Mouse (Mus musculus) gastrocnemius, postnatal 14 days (tissue): ENCODE results near the gene Cmtm7. TPM values are rescaled to one million over a fixed set of nuclear protein-coding genes. Genes with fewer than 3 reads are reported as not detected.

Experiments used
- DNase-seq: peaks from one replicate; pipeline ENCODE4 v3.0.0; 2021; ENCODE audit warnings: mixed read lengths
- intact Hi-C: fragments of 180-260 bp; cut with DNase I; formaldehyde crosslinking; loops from one replicate; pipeline ENCODE4 v1.15.1; 2025; ENCODE audit warnings: low total_unique reads
- total RNA-seq, 2 experiments: library from RNA; stranded (reverse); gene quantifications; 2 replicates each; pipeline ENCODE4 v1.2.3; 2021

Gene Cmtm7
- total RNA-seq, 2 experiments from 2014 or later = 7.3 to 10.6 TPM

GRCm38 (mm10) chr9:114797329-114798004 lies 15.8 kb upstream of the Cmtm7 start:
- peak; percentile 88 for DNase-seq
- intact Hi-C loops = loop anchor here (5.0 kb wide), 2 partner anchors 90 to 160 kb away; no protein-coding TSS in a partner anchor

- intact Hi-C loops = loop anchor here (5.0 kb wide), 2 partner anchors 91 to 161 kb away; no protein-coding TSS in a partner anchor
- no peak for DNase-seq
Measured at GRCm38 (mm10) chr9:114796473-114797050, 14.9 kb upstream of the Cmtm7 start.

- intact Hi-C loops = loop anchor here (5.0 kb wide), 1 partner anchor 42 kb away; no protein-coding TSS in a partner anchor
- no peak for DNase-seq
Measured at GRCm38 (mm10) chr9:114794491-114794890, 12.8 kb upstream of the Cmtm7 start.

- intact Hi-C loops = loop anchor here (5.0 kb wide), 1 partner anchor 42 kb away; no protein-coding TSS in a partner anchor
Measured at GRCm38 (mm10) chr9:114793764-114794295, 12.2 kb upstream of the Cmtm7 start.

GRCm38 (mm10) chr9:114789989-114790388 lies 8.3 kb upstream of the Cmtm7 start:
- intact Hi-C loops = loop anchor here (5.0 kb wide), 1 partner anchor 38 kb away; no protein-coding TSS in a partner anchor

More at GRCm38 (mm10) chr9:114793764-114794295, 12.2 kb upstream of the Cmtm7 start:
- DNase-seq = no peak

GRCm38 (mm10) chr9:114789557-114789956 lies 7.9 kb upstream of the Cmtm7 start:
- intact Hi-C loops = no loop called here
- DNase-seq = no peak

More at GRCm38 (mm10) chr9:114789989-114790388, 8.3 kb upstream of the Cmtm7 start:
- no peak for DNase-seq

- no peak for DNase-seq
- intact Hi-C loops = no loop called here
Measured at GRCm38 (mm10) chr9:114788697-114789096, 7.0 kb upstream of the Cmtm7 start.

- DNase-seq = no peak
- intact Hi-C loops = no loop called here
Measured at GRCm38 (mm10) chr9:114787716-114788115, 6.1 kb upstream of the Cmtm7 start.

- intact Hi-C loops = no loop called here
- DNase-seq = no peak
Measured at GRCm38 (mm10) chr9:114787134-114787533, 5.5 kb upstream of the Cmtm7 start.

- no peak for DNase-seq
Measured at GRCm38 (mm10) chr9:114785432-114786125, 3.9 kb upstream of the Cmtm7 start.

GRCm38 (mm10) chr9:114780746-114781525 lies 720 bp downstream of the Cmtm7 start:
- intact Hi-C loops = no loop called here
- peak; percentile 68 for DNase-seq

More at GRCm38 (mm10) chr9:114785432-114786125, 3.9 kb upstream of the Cmtm7 start:
- intact Hi-C loops = no loop called here

GRCm38 (mm10) chr9:114779984-114780745 lies 1.5 kb downstream of the Cmtm7 start:
- intact Hi-C loops = no loop called here
- no peak for DNase-seq

GRCm38 (mm10) chr9:114778877-114779276 lies 2.8 kb downstream of the Cmtm7 start:
- DNase-seq = no peak
- intact Hi-C loops = no loop called here

- intact Hi-C loops = no loop called here
- no peak for DNase-seq
Measured at GRCm38 (mm10) chr9:114778047-114778390, 3.6 kb downstream of the Cmtm7 start.

- intact Hi-C loops = no loop called here
- DNase-seq = no peak
Measured at GRCm38 (mm10) chr9:114777178-114778046, 4.2 kb downstream of the Cmtm7 start.

- intact Hi-C loops = no loop called here
- DNase-seq = no peak
Measured at GRCm38 (mm10) chr9:114776361-114776760, 5.3 kb downstream of the Cmtm7 start.

- peak; percentile 84 for DNase-seq
- intact Hi-C loops = no loop called here
Measured at GRCm38 (mm10) chr9:114775272-114775671, 6.4 kb downstream of the Cmtm7 start.

- intact Hi-C loops = no loop called here
- no peak for DNase-seq
Measured at GRCm38 (mm10) chr9:114774629-114775028, 7.0 kb downstream of the Cmtm7 start.
